Mouse (Mus musculus) CD4-positive helper T cell, adult 2 months (primary cell): ENCODE results near the gene Stx6.

Experiments
- DNase-seq: peaks from one replicate; pipeline ENCODE4 v3.0.0-alpha.2; 2012; ENCODE audit warnings: low read depth, missing footprints, low spot score

Stx6 gene

DNA sequence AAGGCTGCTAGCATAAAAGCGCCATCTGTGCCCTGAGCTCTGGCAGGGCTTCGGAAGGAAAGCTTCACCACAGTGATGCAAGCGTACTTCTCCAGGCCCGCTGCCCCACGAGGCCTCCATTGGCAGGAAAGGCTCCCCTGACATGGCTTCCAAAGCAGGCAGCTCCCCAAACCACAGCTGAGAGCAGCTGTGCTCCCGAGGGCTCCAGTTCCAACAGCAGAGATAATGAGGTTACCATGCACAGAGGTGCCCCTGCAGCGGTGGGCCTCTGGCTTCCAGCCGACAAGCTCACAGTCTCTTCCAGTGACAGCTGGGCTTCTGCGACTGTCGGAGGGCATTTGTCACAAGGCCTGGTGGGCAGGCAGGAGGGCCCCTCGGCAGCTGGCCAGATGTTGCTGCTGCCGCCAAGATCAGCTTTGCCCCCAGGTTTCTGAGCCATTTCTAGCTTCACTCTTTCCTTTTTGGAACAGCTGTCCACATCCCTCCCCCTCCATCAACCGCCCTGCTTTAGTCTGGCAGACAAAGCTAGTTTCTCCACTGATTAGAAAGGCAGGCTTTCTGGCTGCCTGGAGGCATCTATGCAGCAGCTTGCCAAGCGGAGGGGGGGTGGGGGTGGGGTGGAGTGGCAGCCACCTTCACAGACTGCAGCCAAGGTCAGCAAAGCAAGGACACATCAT is 75.6 kb downstream of the Stx6 start:
- no peak for DNase-seq

DNA sequence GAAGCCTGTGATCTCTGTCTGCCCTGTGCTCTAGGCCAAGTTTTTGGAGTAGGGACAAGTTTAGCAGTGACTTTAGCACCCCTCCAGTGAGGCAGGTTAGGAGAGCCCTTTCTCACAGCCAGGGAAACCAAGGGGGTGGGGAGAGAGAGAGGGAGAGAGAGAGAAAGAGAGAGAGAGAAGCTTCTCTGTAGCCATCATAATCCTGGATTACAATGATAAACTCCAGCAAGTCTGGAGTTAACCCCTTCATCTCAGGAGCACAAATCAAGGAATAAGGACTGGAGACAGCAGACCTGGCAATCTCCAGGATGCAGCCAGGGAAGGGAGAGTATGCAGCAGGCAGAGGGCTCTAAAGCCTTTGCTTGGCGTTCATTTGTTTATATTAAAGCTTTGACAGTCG is 77.1 kb downstream of the Stx6 start:
- DNase-seq = no peak

DNA sequence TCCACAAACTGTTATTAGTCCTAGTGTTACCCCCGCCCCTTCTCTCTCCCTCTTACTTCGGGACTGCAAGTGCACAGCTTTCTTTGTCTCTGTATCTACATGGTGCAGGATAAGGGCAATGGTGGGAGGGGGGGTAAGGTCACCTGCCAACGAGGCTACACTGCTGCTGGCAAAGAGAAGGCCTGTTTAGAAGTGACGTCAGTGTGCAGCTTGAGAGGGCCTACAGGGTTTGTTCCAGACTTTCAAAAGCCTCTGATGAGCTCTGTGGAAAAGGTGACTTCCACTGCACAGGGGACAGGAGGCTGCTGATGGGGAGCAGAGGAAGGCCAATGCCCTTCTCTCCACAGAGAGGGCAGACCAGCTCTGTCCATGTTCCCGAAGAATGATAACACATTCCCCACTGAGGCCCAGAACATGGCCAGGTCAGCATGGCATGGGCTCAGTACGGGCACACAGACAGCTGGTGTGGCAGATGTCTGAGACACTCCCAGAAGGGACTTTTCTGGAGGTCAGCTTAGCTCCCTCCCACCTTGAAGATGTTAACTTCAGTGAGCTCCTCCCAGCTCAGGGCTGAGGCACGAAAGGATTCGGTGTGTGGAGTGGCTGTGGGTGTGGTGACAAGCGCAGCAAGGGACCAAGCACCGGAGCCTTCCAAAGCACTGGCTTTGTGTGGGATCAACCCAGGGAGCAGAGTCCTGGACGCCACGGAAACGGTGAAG is 78.0 kb downstream of the Stx6 start:
- DNase-seq = no peak

DNA sequence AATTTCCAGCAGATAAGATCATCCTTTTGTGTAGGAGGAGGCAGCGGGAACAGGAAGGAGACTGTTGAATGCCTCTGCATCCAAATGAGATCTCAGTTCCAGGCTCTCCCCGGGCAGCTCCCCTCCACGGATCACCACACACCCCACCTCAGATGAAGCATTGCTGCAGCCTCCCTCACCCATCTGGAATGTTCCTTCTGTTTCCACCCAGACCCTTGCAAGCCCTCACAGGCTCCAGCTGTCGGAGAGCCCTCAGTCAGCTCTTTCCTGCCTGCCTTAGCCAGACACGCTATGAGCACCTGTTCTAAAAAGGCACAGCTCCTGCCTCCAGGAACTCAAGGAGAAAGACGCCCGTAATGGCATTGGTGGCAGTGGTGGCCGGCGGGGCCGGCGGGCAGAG is 78.9 kb downstream of the Stx6 start:
- no peak for DNase-seq

DNA sequence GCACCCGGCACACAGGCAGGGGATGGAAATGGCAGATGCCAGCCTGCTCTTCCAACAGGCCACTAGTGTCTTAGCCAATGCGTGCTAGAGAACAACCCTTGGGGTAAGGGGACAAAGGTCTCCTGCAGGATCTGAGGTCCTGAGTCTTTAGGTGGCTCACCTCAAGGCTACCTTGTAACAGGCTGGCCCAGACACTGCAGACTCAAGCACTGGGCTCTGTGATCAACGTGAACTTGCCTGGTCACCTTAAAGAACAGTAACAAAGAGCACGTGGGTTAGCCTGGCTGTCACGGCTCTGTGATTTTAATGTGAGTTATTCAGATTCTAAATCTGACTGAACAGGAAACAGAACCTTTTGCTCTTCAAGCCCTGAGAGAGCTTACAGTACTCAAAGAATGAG is 79.6 kb downstream of the Stx6 start:
- no peak for DNase-seq

DNA sequence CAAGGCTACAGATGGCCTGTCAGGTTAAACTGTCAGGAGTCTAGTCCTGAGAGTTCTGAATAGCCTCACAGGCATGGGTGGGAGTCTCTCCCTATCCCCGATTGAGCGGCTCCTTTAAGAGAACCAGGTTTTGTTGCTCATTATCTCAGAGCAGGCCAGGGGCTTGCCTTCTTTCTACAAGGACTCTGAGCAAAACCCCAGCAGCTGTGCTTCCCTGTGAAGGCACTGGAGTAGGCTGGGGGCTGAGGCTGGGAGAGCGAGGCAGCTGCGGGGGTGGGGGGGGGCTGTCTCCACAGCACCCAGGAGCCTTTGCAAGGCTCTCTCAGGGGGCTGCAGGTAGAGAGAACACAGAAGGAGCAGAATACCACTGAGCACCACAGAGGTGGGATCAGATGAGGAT is 80.7 kb downstream of the Stx6 start:
- DNase-seq = no peak

DNA sequence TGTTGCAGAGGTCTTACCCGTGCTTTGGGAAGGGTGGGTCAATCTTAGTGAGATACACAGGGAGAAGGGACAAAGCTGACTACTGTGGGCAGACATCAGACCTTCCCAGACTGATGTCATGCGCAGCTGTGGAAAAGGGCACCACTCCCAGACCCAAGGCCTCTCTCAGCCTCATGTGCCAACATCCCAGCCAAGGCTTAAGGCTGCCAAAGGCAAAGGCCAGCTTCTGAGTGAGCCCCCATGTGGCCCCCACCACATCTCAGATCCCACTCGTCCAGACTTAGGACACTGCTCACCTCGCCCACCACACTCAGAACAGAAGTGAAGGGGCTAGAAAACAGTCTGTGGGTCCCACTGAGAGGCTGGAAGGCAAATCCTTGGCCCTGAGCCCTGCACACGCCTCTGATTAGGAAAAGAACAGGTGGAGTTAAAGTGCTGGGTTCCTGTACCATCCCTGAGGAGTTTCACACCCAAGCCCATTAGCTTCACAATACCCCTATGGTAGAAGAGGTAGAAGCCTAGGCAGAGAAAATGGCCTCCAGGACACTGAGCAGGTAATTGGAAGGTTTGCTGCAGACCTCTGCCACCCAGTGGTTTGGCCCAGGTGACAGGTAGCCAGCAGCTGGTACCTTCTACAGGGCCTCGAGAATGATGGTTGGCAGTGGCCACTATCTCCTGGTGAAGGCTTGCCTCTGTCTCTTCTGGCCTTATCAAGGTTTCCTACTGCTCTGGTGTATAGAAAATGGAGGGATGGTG is 81.6 kb downstream of the Stx6 start:
- no peak for DNase-seq

DNA sequence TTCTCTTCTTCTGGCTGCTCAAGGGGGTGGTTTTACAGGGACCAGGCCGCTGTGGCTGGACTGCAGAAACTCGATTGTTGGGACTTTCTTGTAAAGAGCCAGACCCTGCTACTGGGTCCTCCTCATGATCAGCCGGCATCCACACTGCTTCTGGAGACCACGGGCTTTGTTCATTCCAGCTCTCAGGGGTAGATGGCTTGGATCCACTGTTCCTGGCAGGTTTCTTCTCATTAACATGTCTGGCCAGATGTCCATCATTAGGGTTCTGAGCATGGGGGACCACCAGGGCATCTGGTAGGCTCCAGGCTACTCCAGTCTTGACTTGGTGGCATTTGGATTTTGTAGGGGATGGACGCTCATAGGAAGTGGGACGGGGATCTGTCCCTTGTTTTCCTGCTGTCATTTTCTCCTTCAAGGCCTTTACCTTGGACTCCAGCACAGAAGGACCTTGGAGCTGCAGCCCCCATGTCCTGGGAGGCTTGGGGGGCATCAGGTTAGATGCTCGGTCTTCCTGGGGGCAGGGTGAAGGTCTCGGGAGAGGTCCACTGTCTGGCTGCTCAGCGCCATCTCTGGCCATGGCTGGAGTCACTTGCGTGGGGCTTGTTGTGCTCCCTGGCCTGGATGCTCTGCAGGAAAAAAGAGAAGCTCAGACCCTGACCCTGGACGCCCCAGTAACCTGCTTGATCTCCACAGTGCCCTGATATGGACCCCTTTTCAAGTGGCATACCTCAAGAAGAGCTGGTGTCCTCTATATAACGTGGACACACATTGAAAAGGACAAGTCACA is 83.4 kb downstream of the Stx6 start:
- DNase-seq = no peak

DNA sequence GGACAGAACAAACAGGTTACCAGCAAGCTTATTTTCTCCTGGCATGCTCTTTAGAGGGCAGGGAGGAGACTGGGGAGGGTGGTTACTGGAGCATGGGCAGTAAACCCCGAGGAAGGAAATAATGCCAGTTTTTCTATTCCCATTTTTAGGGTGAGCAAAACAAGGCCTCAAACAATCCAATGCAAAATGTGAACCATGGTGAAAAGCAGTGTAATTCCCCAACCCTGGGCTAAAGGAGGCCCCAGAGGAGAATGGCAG is 83.9 kb downstream of the Stx6 start:
- DNase-seq = no peak

DNA sequence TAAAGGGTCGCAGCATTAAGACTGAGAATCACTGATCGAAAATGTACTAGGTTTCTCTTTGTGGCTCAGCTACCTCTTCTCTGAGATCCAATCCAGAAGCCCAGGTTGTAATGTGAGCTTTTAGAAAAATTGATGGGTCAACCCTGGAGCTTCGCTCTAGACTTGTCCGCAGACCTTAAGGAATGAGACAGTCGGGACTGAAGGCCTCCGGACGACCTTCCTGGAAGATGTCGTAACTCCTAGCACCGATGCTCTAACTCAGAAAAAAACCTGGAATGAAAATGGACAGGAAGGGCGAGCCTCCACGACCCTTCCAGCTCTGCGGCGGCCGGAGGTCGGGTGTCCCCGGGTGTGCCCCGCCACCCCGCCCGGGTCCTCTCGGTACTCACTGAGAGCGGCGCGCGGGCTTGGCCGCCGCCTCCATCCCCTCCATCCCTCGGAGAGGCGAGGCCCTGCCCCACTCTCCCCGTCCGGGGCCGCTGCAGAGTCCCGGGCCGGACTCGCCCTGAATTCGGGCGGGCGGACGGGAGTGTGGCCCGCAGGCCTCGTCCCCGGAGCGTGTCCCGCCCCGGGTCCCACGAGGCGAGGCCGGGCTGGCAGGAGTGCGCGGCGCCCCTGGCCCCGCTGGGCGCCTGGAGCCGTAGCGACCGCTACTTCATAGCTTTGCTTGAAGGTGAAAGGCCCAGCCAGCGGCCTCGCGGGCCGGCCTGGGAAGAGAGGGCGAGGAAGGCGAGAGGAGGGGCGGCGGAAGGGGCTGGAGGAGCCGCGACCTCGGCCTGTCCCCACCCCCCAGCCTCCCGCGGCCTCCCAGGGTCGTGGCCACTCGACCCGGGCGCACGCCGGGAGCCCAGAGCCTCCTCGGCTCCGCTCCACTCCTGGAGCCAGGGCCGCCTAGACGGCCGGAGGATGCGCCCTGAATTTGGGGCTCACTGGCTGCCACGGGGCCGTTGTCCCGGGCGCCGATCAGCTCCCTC is 85.6 kb downstream of the Stx6 start, which contains the start of gene BC034090:
Gene BC034090, minus strand, starts transcription at position 648 of the 974 bp plus-strand sequence.
- DNase-seq = no peak

DNA sequence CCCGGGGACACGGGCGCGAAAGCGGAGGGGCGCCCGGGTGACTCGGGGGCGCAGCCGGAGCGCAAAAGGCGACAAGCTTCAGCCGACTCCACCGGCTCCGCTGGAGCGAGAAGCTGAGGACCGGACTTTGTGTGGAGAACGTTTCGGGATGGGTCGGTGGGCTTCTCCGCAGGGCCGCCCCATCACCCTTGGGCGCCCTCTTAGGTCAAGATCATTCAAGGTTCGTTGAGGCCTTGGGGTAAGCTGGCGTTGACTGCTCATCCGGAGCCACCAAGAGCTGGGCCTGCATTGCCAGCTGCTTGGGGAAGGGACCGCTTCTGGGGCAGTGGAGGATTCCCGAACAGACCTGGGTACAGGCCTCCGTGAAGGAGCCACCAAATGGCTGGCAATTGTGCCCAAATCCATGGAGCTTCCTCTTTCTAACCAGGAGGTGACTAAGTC is 86.3 kb downstream of the Stx6 start:
- no peak for DNase-seq

DNA sequence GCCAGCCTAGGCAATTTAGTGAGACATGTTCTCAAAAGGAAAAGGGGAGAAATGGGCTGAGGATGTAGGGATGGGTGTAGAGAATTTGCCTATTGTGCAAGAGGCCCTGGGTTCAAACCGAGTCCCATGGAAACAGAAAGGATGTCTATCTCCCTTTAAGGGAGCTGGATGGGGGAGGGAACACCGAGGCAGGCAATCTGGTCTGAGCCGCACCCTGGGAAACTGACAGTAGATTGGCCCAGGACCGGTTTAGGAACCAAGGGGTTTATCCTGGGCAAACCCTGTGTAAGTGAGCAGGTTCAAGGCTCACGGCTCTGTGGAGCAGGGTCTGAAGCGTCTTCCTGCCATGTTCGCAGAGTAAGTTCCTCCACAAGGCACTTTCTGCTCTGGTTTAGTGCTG is 87.0 kb downstream of the Stx6 start:
- DNase-seq = no peak

DNA sequence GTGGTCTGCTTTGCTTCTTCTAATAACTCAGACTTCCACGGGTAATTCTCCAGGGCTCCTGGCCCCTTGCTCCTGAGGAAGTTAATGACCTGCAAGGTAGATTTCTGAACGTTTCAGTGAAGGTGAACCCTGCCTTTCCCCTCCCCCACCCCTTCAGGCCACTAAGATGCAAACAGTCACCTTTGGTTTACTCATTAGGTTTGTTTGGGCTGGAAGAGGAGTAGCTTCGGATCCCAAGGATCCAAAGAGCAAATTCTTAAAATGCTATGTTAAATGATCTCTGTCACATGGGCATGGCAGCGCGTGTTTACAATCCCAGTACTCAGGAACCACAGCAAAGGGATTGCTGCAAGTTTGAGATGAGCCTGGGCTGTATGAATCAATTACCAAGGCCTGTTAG is 88.9 kb downstream of the Stx6 start:
- DNase-seq = no peak

DNA sequence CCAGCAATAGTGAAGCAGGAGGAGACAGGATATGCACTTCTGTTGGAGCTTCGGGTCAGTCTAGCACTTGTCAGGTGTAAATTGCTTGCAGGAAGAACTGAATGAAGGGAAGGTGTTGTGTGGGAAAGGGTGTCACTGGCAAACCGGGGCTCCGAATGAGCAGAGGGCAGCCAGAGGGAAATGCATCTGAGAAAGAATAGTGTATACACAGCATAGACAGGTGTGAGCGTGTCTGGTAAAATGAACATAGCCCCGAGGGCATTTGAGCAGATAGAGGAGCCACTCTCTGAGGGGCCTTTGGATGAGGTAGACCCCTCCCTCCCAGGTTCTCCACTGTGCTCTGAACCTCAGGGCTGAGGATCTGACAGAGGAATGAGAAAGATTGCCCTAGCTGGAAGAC is 89.5 kb downstream of the Stx6 start:
- no peak for DNase-seq

DNA sequence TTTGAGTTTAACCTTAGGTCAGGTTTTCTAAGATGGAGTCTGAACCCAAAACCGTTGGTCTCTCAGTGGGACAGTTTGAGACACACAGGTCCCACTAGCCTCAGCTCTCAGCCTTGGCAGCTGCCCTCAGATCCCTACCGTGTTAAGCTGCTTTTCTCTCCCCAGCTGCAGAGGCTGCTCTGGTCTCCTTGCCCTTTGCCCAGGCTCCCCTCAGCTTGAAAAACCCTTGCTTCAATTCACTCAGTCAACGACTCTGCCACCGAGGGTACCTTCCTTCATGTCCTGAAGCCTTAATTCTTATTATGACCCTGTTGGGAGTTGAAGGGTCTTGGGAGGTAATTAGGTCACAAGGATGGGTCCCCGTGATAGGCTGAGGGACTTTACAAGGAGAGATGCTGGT is 91.4 kb downstream of the Stx6 start:
- no peak for DNase-seq

DNA sequence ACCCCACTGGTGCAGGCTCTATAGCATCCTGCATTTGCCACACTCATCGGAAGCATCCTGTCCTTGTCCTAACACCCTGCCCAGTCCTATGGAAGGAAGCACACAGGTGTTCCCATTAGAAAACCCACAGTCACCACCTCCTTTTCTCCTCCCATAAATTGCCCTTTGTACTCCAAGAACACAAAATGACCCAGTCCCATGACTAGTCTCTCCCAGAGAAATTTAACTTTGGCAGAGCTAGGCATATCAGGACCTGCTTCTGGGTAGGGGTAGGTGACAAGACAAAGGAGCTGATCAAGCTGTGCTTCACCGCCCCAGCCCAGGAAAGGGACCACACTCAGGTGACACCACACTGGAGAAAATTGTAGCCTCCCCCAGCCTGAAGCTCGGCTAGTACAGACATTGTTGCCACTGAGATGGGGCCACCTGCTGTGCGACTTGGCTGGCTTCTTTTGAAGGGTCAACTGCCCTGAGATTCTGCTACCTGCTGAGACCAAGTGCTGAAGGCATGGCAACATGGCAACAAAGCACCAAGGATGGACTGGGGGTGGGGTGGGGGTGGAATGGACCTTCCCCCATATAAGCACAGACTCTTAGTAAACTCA is 92.1 kb downstream of the Stx6 start:
- DNase-seq = no peak

DNA sequence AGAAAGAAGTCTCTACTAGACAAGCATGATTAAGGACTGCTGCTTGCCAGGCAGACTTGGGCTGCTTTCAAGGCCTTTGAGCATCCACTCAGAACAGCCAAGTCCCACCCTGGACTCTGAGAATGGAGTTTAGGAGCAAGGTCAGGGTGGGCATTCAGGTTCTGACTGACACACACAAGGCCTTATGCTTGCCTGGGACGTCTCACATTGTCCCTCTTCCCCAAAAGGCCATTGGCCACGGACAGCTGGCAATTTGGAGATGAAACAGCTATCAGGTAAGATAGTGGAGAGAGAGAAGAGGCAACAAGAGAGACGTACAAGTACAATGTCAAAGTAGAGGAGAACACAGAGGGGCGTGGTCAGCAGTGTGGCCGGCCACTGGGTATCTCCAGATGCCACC is 93.1 kb downstream of the Stx6 start:
- DNase-seq = no peak

DNA sequence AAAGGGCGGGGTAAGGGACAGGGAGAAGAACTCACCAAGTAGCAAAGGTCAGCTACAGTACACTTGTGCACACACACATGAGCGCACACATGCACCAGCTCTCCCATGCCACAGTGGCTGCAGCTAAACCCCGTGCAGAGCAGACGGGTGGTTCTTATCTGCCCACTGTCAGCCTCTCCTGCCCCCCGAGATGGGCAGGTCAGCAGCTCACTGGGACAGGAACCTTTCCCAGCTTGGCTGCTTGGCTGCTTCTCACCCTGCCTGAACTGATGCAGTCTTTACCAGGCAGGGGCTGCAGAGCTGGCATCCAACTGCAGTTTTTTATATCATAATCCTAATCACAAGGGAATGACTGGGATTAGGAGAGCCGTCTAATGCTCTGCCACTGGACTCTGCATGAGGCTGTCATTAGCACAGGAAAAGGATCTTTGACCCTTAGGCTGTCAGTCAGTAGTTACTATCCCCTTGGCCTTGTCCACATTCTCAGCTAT is 94.2 kb downstream of the Stx6 start:
- DNase-seq = no peak

DNA sequence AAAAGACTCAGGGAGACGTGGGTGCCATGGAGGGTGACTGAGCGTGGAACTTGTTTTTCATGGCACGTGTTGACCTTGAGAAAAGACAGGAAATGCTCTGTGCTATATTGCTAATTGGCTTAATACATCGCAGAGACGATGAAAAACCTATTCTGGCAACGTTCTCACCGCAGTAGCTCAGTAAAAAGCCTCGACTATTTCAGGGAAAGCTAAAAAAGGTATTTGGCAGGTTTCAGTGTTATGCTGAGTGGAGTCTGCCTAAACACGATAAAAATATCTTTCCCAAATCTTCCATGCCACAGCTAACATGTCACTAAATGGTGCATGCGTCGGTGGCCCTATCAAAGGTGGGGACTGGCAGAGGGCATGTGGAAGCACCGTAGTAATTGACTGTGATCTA is 94.6 kb downstream of the Stx6 start:
- no peak for DNase-seq

DNA sequence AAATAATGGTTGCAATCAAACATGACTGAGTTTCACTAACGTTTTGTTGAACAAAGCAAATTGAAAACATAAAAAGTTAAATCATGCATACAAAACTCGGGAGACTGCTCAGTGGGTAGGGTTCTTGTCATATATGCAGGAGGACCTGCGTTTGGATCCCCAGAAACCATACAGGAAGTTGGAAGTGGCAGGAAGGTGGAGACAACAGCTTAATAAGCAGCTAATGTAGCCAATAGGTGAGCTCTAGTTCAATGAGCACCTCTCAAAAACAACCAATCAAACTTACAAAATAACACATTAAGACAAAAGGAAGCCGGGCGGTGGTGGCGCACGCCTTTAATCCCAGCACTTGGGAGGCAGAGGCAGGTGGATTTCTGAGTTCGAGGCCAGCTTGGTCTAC is 95.8 kb downstream of the Stx6 start:
- DNase-seq = no peak
